Mouse (Mus musculus): ENCODE results near the gene Hnrnph3. TPM values are rescaled to one million over a fixed set of nuclear protein-coding genes. Genes with fewer than 3 reads are reported as not detected.

Hnrnph3 gene
- 55.8 and 60.5 TPM in 2 replicates for polyA plus RNA-seq (2014; fragmentation: Nextera tagmentation; extraction: Ambion mirVana)

DNA sequence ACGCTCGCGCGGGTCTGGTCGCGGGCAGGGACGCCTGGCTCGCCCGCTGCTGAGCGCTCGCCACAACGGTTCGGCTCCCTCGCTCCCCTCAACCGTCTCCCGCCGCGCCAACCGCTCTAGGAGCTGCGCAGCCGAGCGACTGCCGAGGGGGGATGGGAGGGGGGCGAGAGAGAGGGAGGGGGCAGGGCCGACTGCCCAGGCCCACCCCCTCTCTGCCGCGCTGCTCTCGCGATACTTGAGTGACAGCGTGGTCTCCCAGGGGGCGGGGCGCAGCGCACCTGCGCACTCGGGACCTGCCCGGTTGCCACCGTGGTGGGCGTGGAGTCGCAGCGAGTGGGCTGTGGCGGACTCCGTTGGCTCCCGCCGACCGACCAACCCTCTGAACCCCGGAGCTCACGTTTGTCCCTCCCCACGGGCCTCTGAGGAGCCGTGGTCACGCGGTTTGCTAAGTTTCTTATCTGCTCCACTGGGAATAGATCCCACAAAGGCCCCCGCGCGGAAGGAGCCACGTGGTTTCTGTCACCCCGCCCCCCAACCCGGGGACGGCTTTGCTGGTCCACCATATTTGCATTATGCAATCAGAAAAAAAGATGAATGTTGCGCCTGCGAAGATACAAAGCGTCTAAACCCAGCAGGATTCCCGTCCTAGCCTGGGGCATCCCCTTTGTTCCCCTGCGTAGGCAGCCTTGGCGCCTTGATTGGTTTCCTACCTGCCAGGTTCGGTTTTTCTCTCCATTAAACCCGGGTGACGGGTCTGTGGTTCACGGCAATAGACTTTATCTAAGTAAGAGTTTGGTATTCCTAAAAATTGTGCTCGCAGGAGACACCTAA lies at the start of gene Hnrnph3, which contains the start of gene Pbld2:
Gene Hnrnph3, minus strand, starts transcription at position 469 of the 831 bp plus-strand sequence.
Gene Pbld2, plus strand, starts transcription at position 567 of the 831 bp plus-strand sequence.
- Histone ChIP-seq H3K4me1 (replicated peaks; ENCODE audit: control insufficient read depth, insufficient read depth, low read length) (peaks cover 22% of the 10 kb centered on the region), H3K36me3 (ENCODE audit: control insufficient read depth, insufficient read depth, low read length) (no peaks in the 10 kb centered on the region), H3K9me3 (ENCODE audit: control insufficient read depth, low read length) (no peaks in the 10 kb centered on the region), H3K27me3 (replicated peaks; ENCODE audit: control insufficient read depth, insufficient read depth, low read length) (no peaks in the 10 kb centered on the region), H3K4me2 (ENCODE audit: low read length) (peak within 1 kb of the TSS; percentile 76), H3K27ac (ENCODE audit: low read depth) (peak within 1 kb of the TSS; percentile 100), H3K4me3 (ENCODE audit: low read depth, low read length) (peak within 1 kb of the TSS; percentile 92), H3K9ac (ENCODE audit: low read length) (peak within 1 kb of the TSS; percentile 99)
- peak; percentile 100 for DNase-seq (ENCODE audit: low spot score)
- ATAC-seq (replicated peaks; ENCODE audit: low FRiP score, low TSS enrichment, low read depth): peak; percentile 96
- under 1% methylated on average over 67 of the region's 69 CpGs for WGBS

DNA sequence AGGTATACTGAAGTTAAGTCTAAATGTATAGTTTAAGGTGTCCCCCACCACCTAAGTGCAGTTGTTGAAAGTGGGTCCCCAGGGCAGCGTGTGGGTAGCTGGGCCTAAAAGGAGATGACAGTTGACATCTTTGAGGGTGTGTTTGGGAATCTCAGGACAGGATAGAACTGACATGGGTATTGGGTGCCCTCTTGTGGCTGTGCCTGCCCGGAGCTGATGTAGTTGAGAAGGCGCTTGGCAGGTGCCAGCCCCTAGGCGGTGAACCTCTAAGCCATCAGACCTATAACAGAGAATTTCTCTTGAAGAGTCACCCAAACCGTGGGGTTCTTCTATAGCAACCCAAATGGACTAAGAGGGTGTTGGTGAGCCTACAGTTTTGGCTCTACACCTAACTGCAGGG lies 42.0 kb upstream of the Hnrnph3 start:
- H3K27me3 ChIP-seq (replicated peaks; ENCODE audit: control insufficient read depth, insufficient read depth, low read length): no peaks in the 10 kb centered on the region
- 0 out of 2 replicates have a peak, but pooled peaks cover 3% of the 10 kb centered on the region for H3K9me3 ChIP-seq (ENCODE audit: control insufficient read depth, low read length)
- H3K27ac ChIP-seq (ENCODE audit: low read depth): no peak overlapping the region
- no peak; the same call in 1 of the 2 replicates for ATAC-seq (replicated peaks; ENCODE audit: low FRiP score, low TSS enrichment, low read depth)
- DNase-seq (ENCODE audit: low spot score): peak; percentile 82
- WGBS: 9% methylated on average over 5 of the region's 5 CpGs
- H3K36me3 ChIP-seq (ENCODE audit: control insufficient read depth, insufficient read depth, low read length): no peaks in the 10 kb centered on the region
- no peak overlapping the region for H3K4me3 ChIP-seq (ENCODE audit: low read depth, low read length)
- H3K4me2 ChIP-seq (ENCODE audit: low read length): no peak overlapping the region
- H3K4me1 ChIP-seq (replicated peaks; ENCODE audit: control insufficient read depth, insufficient read depth, low read length): no peaks in the 10 kb centered on the region
- no peak overlapping the region for H3K9ac ChIP-seq (ENCODE audit: low read length)

DNA sequence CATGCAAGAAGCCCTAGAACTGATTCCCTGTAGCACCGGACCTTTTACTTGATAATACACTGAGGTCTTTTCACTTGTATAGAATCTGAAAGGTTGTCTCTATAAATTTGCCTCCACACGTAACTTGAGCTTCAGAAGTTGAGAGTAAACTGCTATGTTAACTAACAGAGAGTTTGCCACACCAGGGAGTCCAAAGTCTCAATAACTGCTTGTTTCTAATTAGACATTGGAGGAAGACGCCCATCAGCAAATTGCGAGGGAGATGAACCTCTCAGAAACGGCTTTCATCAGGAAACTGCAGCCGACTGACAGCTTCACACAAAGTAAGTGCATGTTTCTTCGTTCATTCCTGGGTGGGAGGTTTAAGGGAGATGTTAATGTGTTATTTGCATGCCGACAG lies 41.5 kb upstream of the Hnrnph3 start:
- no peak for ATAC-seq (replicated peaks; ENCODE audit: low FRiP score, low TSS enrichment, low read depth)

DNA sequence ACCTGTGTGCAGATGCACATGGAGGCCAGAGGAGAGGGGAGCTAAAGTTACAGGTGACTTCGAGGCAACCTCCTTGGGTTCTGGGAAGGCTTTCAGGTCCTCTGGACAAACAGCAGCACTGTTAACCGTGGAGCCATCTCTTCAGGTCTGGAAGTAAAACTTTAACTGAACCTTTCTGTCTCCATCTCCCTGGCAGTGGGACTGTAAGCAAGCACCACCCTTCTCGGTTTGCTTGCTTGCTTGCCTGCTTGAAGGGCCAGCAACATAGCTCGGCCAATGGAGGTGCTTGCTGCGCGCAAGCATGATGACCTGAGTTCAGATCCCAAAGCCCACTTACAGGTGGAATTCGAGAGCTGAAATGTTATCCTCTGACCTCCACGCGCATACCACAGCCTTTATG lies 40.5 kb upstream of the Hnrnph3 start:
- no peak overlapping the region for H3K9ac ChIP-seq (ENCODE audit: low read length)
- H3K36me3 ChIP-seq (ENCODE audit: control insufficient read depth, insufficient read depth, low read length): no peaks in the 10 kb centered on the region
- no peak overlapping the region for H3K4me3 ChIP-seq (ENCODE audit: low read depth, low read length)
- ATAC-seq (replicated peaks; ENCODE audit: low FRiP score, low TSS enrichment, low read depth): no peak
- WGBS: 80% methylated on average over 9 of the region's 9 CpGs
- H3K27me3 ChIP-seq (replicated peaks; ENCODE audit: control insufficient read depth, insufficient read depth, low read length): no peaks in the 10 kb centered on the region
- no peak overlapping the region for H3K27ac ChIP-seq (ENCODE audit: low read depth)
- no peak for DNase-seq (ENCODE audit: low spot score)
- 0 out of 2 replicates have a peak, but pooled peaks cover 3% of the 10 kb centered on the region for H3K9me3 ChIP-seq (ENCODE audit: control insufficient read depth, low read length)
- no peaks in the 10 kb centered on the region for H3K4me1 ChIP-seq (replicated peaks; ENCODE audit: control insufficient read depth, insufficient read depth, low read length)
- no peak overlapping the region for H3K4me2 ChIP-seq (ENCODE audit: low read length)

More for the DNA sequence above, 41.5 kb upstream of the Hnrnph3 start:
- DNase-seq (ENCODE audit: low spot score): no peak
- Histone ChIP-seq H3K27ac (ENCODE audit: low read depth) (no peak overlapping the region), H3K9ac (ENCODE audit: low read length) (no peak overlapping the region), H3K4me1 (replicated peaks; ENCODE audit: control insufficient read depth, insufficient read depth, low read length) (no peaks in the 10 kb centered on the region), H3K36me3 (ENCODE audit: control insufficient read depth, insufficient read depth, low read length) (no peaks in the 10 kb centered on the region), H3K27me3 (replicated peaks; ENCODE audit: control insufficient read depth, insufficient read depth, low read length) (no peaks in the 10 kb centered on the region), H3K4me3 (ENCODE audit: low read depth, low read length) (no peak overlapping the region), H3K9me3 (ENCODE audit: control insufficient read depth, low read length) (0 out of 2 replicates have a peak, but pooled peaks cover 3% of the 10 kb centered on the region), H3K4me2 (ENCODE audit: low read length) (no peak overlapping the region)
- WGBS: 64% methylated on average over 8 of the region's 8 CpGs

DNA sequence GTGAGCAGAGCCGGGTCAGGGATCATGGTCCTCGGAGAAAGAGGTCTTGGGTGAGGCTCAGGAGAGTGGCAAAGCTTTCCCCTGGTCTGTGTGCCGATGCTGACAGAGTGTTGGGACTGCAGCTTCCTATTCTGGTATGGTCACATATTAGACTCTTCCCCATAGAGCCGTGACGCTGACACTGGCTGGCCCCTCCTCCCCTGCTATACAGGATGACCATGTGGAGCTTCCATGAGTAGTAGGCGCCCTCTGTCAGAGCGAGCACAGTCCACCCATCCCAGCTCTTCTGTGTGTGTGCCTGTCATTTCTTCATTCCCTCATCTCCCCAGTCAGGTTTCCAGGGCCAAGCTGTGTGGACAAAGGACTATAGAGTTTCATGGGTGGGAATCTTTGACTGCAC lies 39.3 kb upstream of the Hnrnph3 start:
- Histone ChIP-seq H3K4me3 (ENCODE audit: low read depth, low read length) (no peak overlapping the region), H3K4me1 (replicated peaks; ENCODE audit: control insufficient read depth, insufficient read depth, low read length) (no peaks in the 10 kb centered on the region), H3K9me3 (ENCODE audit: control insufficient read depth, low read length) (no peaks in the 10 kb centered on the region), H3K27me3 (replicated peaks; ENCODE audit: control insufficient read depth, insufficient read depth, low read length) (no peaks in the 10 kb centered on the region), H3K27ac (ENCODE audit: low read depth) (no peak overlapping the region), H3K9ac (ENCODE audit: low read length) (no peak overlapping the region), H3K4me2 (ENCODE audit: low read length) (no peak overlapping the region), H3K36me3 (ENCODE audit: control insufficient read depth, insufficient read depth, low read length) (no peaks in the 10 kb centered on the region)
- no peak for ATAC-seq (replicated peaks; ENCODE audit: low FRiP score, low TSS enrichment, low read depth)
- WGBS: 80% methylated on average over 7 of the region's 7 CpGs
- DNase-seq (ENCODE audit: low spot score): no peak

DNA sequence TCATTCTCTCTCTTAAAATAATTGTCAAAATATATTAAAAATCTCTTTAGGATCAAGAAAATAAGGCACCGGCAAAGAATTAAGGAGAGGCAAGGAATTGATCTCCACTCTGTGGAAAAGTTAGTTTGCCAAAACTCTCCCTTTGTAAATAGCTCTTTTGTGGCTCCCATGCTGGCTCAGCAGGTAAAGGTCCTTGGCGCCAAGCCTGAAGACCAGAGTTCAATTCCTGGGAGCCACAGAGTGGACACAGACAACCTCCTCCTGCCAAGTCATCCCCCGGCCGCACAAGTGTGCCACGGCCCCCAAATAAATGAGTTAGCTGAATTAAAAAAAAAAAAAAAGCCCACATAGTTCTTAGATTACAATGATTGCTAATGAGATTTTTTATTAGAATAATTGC lies 38.7 kb upstream of the Hnrnph3 start:
- Histone ChIP-seq H3K4me2 (ENCODE audit: low read length) (no peak overlapping the region), H3K36me3 (ENCODE audit: control insufficient read depth, insufficient read depth, low read length) (no peaks in the 10 kb centered on the region), H3K27me3 (replicated peaks; ENCODE audit: control insufficient read depth, insufficient read depth, low read length) (no peaks in the 10 kb centered on the region), H3K9me3 (ENCODE audit: control insufficient read depth, low read length) (no peaks in the 10 kb centered on the region), H3K4me1 (replicated peaks; ENCODE audit: control insufficient read depth, insufficient read depth, low read length) (no peaks in the 10 kb centered on the region), H3K27ac (ENCODE audit: low read depth) (no peak overlapping the region), H3K4me3 (ENCODE audit: low read depth, low read length) (no peak overlapping the region), H3K9ac (ENCODE audit: low read length) (no peak overlapping the region)
- no peak for ATAC-seq (replicated peaks; ENCODE audit: low FRiP score, low TSS enrichment, low read depth)
- DNase-seq (ENCODE audit: low spot score): no peak
- 89% methylated on average over 5 of the region's 5 CpGs for WGBS

DNA sequence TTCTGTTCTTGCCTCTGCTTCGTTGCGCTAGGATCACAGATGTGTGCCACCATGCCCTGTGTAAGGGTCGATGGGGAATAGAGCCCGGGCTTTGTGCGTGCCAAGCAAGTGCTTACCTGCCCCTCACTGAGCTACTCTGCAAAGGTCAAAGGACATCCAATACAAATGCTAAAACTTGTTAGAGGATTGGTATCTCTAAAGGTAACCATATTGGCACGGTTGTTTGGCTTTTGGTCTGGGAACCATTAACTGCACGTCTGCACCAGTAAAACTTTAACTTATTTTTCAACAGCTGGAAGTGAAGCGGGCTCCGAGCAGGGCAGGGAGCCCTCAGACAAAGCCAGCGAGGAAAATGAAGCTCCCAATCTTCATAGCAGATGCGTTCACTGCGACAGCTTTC lies 37.2 kb upstream of the Hnrnph3 start:
- H3K9ac ChIP-seq (ENCODE audit: low read length): no peak overlapping the region
- H3K36me3 ChIP-seq (ENCODE audit: control insufficient read depth, insufficient read depth, low read length): no peaks in the 10 kb centered on the region
- H3K27me3 ChIP-seq (replicated peaks; ENCODE audit: control insufficient read depth, insufficient read depth, low read length): no peaks in the 10 kb centered on the region
- DNase-seq (ENCODE audit: low spot score): no peak
- no peak overlapping the region for H3K4me3 ChIP-seq (ENCODE audit: low read depth, low read length)
- no peak overlapping the region for H3K27ac ChIP-seq (ENCODE audit: low read depth)
- no peaks in the 10 kb centered on the region for H3K4me1 ChIP-seq (replicated peaks; ENCODE audit: control insufficient read depth, insufficient read depth, low read length)
- no peak for ATAC-seq (replicated peaks; ENCODE audit: low FRiP score, low TSS enrichment, low read depth)
- H3K9me3 ChIP-seq (ENCODE audit: control insufficient read depth, low read length): no peaks in the 10 kb centered on the region
- 67% methylated on average over 12 of the region's 12 CpGs for WGBS
- no peak overlapping the region for H3K4me2 ChIP-seq (ENCODE audit: low read length)

DNA sequence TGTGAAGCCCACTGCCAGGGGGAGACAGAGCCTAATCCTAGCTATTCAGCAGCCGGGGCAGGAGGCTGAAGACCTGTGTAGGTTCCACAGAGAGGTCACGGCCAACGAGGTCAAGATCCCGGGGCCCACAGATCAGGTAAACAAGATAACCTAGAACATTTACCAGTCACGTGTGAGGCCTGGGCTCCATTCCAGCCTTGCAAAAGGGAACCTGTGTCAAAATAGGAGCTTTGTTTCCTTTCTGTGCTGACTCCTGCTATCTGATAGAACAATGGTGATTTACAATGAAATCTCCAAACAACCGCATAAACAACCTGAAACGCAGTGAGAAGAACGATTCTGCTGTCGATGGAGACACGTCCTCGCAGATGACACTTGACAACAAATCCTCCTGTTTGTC lies 36.4 kb upstream of the Hnrnph3 start:
- no peak overlapping the region for H3K4me2 ChIP-seq (ENCODE audit: low read length)
- no peak overlapping the region for H3K4me3 ChIP-seq (ENCODE audit: low read depth, low read length)
- 55% methylated on average over 11 of the region's 11 CpGs for WGBS
- H3K9me3 ChIP-seq (ENCODE audit: control insufficient read depth, low read length): no peaks in the 10 kb centered on the region
- no peak overlapping the region for H3K9ac ChIP-seq (ENCODE audit: low read length)
- H3K27ac ChIP-seq (ENCODE audit: low read depth): no peak overlapping the region
- no peaks in the 10 kb centered on the region for H3K27me3 ChIP-seq (replicated peaks; ENCODE audit: control insufficient read depth, insufficient read depth, low read length)
- no peaks in the 10 kb centered on the region for H3K36me3 ChIP-seq (ENCODE audit: control insufficient read depth, insufficient read depth, low read length)
- no peaks in the 10 kb centered on the region for H3K4me1 ChIP-seq (replicated peaks; ENCODE audit: control insufficient read depth, insufficient read depth, low read length)
- DNase-seq (ENCODE audit: low spot score): no peak
- no peak for ATAC-seq (replicated peaks; ENCODE audit: low FRiP score, low TSS enrichment, low read depth)

DNA sequence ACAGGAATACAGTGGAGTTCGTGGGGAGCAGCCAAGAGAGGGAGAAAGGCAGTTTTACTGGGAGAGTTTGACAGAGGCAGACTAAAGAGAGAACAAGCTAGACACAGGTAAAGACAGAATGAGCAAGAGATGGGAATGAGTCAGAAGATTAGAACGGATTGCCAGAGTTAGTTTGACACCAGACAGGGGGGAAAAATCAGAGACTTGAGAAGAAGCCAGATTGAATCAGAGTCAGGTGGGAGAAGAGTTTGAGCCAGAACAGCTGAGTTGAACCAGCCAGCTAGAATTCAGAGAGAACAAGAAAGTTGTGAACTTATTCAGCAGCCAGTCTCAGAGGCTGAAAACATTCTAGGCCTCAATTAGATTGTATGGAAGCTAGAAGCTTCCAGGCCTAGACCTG lies 35.8 kb upstream of the Hnrnph3 start, which contains the start of gene Pbld1:
Gene Pbld1, plus strand, starts transcription at position 301 of the 400 bp plus-strand sequence.
- Histone ChIP-seq H3K9ac (ENCODE audit: low read length) (no peak within 1 kb of the TSS), H3K27ac (ENCODE audit: low read depth) (no peak within 1 kb of the TSS), H3K4me1 (replicated peaks; ENCODE audit: control insufficient read depth, insufficient read depth, low read length) (no peaks in the 10 kb centered on the region), H3K9me3 (ENCODE audit: control insufficient read depth, low read length) (no peaks in the 10 kb centered on the region), H3K36me3 (ENCODE audit: control insufficient read depth, insufficient read depth, low read length) (no peaks in the 10 kb centered on the region), H3K4me3 (ENCODE audit: low read depth, low read length) (no peak within 1 kb of the TSS), H3K4me2 (ENCODE audit: low read length) (no peak within 1 kb of the TSS), H3K27me3 (replicated peaks; ENCODE audit: control insufficient read depth, insufficient read depth, low read length) (no peaks in the 10 kb centered on the region)
- 92% methylated on average over 2 of the region's 2 CpGs for WGBS
- DNase-seq (ENCODE audit: low spot score): no peak
- ATAC-seq (replicated peaks; ENCODE audit: low FRiP score, low TSS enrichment, low read depth): no peak
